Mouse (Mus musculus): ENCODE data around the gene Epb41l5. TPM values are rescaled to one million over a fixed set of nuclear protein-coding genes. Genes with fewer than 3 reads are reported as not detected.

Epb41l5 gene
- 1 to 10 TPM in 1 of 2 experiments, under 1 TPM in 1; 0.15 to 1.1 TPM for polyA plus RNA-seq (2012; fragmentation: generic; extraction: Trizol)

DNA sequence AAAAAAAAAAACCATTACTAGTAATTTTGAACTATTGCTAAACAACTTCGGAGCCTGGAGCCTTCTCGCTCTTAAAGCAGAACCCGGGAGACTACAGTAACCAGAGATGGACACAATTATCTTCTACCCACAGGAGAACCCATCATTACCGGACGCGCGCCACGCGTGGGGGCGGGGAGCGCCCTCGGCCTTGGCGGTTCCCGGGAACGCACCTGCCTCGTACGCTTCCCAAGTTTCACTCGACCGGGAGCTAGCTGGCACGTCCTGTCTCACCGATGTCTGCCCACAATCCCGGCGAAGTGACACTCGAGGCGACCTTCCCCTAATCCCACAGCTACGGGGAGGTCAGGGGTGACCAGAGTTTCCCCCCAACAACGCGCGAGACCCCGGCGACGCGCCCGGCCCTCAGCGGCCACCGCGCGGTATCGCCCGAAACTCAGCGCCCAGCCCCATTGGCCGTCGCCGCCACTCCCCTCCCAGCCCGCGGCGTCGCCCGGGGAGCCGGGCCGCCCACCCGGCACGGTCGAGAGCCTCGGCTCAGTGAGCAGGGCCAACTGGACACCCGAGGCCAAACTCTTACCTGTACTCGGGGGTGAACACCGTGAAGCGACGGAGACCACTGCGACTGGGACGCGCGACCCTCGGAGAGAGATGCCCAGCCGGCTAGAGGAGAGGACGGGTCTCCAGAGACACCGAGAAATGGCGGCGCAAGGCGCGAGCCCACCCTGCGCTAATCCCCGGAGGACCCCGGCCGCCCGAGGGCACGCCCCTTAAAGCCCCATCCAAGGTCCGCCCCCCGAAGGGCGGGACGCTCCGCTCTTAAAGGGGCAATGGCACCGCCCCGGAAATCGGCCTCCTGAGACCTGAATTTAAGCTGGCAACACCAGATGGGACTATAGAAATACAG lies at the start of gene Epb41l5:
Gene Epb41l5 (minus strand): TSS at position 796 of the 907 bp plus-strand sequence.

DNA sequence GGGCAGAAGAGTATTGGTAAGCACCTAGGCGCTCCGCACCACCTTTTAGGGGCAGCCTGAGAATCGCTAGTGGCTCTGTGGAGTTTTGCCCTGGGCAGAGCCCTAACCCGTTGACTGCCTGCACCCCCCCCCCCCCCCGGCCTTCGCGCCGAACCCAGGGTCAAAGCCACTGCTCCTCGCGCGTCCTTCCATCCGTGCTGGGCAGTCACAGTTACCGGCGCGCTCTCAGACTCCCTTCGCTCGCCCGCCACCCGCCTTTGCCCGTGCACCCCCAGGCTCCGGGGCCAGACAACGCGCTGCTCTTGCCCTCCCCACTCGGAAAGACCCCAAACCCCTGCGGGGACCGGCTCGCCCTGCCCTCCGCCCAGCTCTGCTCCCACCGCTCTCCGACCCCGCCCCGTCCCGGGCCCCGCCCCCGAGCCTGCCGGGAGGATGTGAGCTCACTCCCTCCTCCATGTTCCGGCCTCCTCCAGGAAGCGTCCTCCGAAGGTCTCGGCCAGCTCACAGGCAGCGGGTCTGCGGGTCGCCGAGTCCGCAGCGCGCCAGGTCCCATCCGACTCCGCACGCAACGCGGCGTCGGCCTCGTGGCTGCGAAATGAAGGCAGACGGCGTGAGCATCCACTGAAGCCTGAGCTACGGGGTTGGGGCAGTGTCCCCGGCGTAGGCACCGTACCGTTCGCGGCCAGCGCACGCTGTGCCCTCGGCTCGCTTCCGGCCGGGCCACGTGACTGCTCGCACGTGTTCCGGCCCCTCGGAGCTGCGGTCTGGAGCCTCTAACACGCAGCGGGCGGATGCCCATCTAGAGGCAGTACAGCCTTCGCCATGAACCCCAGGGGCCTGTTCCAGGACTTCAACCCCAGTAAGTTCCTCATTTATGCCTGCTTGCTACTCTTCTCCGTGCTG lies 122.9 kb downstream of the Epb41l5 start, which contains the start of gene Tmem185b:
Gene Tmem185b (plus strand): TSS at position 472 of the 903 bp plus-strand sequence.

GRCm38 (mm10) chr1:119504260-119505062 lies 144.3 kb downstream of the Epb41l5 start, which contains the start of gene Ralb:
Gene Ralb (minus strand): TSS chr1:119504794.

Other genes with a start within 250 kb of the Epb41l5 start
- gene Inhbb, start 226.8 kb downstream of the Epb41l5 start, polyA plus RNA-seq (2012; fragmentation: generic; extraction: Trizol), result 1 to 10 TPM in 1 of 2 experiments, under 1 TPM in 1; 0.75 to 1.1 TPM
- gene Ralb, start 144.2 kb downstream of the Epb41l5 start, polyA plus RNA-seq (2012; fragmentation: generic; extraction: Trizol), result 10 to 100 TPM in 1 of 2 experiments, 1 to 10 TPM in 1; 9.0 to 32.8 TPM
- gene Tmem185b, start 122.8 kb downstream of the Epb41l5 start, polyA plus RNA-seq (2012; fragmentation: generic; extraction: Trizol), result not detected
- under 1 TPM; 0.05 to 0.28 TPM for gene Ptpn4, start 188.6 kb upstream of the Epb41l5 start, polyA plus RNA-seq (2012; fragmentation: generic; extraction: Trizol)